Mouse (Mus musculus) adrenal gland, postnatal 25 days (tissue): ENCODE data around the gene Inpp1. TPM values are rescaled to one million over a fixed set of nuclear protein-coding genes. Genes with fewer than 3 reads are reported as not detected.
"Not testable (repeated sequence)": the region's sequence is repeated elsewhere in the genome, so short reads cannot be mapped to it uniquely, and the experiment has no call there.

Experiments used
- DNase-seq: peaks from one replicate; pipeline ENCODE4 v3.0.0; 2021; ENCODE audit warnings: mixed read lengths
- long read RNA-seq: library from polyadenylated mRNA; stranded (forward); transcript quantifications from one replicate; pipeline ENCODE4 v2.0.0, GENCODE M21; 2021
- total RNA-seq: library from RNA; stranded (reverse); gene quantifications from 2 replicates; pipeline ENCODE4 v1.2.3, GENCODE M21; 2021

Gene Inpp1
- total RNA-seq = 17.8 and 19.6 TPM in 2 replicates
- long read RNA-seq, full-length matches to known transcripts = 13 of 19 reads
- long read RNA-seq, partial matches to known transcripts = 2 of 19 reads
- long read RNA-seq, other reads (novel, unspliced or antisense) = 4 of 19 reads

DNA sequence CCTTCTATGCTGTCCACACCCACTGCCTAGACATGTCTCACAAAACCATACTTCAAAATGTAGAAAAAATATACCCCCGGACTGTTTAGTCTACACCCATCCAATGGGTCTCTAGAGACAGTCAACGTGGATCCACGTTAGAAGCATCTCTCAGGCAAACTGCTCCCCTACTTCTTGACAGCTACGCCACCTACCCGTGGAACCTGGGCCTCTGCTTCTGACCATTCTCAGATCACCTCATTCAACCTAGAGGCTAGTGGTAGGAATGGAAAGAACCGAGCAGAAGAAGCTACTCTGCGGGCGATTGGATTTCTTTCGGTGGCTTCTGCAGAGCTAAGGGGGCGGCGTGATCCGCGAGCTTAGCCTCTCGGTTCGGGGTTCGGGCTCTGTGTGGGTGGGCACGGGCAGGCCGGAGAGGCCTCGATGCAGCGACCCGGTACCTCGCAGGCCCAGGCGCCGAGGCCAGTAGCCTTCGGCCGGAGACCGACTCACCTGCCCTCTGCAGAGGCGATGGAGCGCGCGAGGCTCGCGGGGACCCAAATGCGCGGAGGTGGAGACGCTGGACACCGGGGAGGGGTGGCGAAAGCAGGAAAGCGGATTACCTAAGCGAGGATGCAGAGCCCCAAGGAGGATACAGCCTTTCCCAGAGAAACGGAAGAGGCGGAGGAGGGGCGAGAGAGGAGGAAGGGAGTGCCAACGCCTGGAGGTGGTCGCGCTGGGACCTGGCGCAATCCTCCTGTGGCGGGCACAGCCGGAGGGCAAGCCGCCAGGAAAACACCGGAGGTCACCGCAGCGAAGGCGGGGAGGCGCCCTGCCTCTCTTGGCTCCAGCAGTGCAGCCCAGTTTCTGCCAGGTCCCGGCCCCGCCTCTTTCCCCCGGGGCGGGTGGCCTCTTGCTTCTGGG lies at the start of gene Inpp1:
Inpp1 (minus strand) TSS at position 779 of the 903 bp plus-strand sequence.
- peak; percentile 88 for DNase-seq

DNA sequence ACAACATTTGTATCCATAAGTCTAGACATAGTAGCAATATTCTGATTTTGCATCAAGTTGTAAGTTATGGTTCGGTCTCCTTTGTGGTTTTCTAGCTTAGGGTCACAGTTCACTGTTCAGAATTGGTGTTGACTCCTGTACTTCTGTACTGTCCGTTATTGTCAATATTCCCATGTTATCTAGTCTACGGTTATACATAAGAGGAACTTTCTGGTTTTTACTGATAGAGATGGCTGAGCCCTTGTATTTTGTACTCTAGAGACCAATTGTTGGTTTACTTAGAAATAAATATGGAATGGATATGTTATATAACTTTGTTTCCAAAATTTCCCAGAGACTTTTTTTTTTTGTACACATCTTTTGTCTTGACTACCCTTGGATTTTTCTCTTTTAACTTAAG lies 48.5 kb upstream of the Inpp1 start:
- no peak for DNase-seq

DNA sequence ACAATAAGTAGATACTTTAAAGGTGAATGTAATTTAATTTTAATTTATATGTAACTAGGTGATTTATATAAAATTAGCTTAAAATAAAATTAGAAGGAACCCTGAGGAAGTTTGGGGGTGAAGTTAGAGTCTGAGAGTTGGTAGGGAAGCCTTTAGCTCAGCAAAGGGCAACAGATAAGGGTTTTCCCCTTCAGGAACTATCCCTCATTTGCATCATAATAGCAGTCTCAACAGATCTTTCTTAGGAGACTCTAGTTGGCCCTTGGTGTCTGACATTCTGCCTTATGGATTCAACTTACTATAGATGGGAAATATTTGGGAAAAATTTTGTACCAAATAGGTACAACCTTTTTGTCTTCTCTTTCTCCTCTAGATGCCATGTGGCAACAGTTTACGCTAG lies 46.7 kb upstream of the Inpp1 start:
- no peak for DNase-seq

DNA sequence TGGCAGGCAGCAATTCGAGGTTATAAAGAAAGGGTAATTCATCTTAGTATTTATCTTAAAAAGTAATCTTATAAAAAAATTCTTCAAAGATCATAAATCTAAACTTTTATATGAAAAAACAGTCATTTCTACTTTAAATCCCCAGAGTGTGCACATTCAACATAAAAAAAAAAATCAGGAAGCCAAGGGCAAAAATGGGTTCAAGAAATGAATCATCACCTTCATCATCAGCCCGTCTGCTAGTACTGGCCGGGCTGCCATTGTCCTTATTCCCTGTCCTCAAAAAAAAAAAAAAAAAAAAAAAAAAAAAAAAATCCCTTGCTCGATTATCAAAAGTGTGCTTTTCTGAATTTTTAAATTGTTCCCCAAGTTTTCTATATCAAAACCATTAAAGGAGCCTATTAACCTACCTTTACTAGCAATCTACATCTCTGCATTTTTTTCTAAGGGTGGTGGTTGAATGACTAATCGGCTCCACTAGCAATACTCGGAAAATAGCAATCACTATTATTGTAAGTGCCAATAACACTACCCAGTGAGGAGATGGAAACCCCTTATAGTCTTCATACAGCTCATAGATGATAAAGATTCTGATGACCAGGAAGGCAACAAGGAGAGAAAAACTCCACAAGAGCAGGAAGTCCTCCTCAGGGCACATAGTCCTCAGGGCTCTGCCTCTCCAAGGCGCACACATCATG lies 38.6 kb upstream of the Inpp1 start:
- DNase-seq = no peak

DNA sequence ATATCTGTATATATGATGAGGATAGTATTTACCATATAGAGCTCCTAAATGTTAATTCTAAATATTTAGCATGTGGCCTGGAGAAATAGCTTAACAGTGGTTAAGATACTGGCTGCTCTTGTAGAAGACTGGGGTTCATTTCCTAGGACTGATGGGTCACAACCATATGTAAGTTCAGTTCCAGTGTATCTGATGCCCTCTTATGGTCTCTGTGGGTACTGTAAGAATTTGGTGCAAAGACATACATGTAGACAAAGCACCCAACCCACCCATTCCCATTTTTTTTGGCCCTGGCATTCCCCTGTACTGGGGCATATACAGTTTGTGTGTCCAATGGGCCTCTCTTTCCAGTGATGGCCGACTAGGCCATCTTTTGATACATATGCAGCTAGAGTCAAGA lies 36.5 kb upstream of the Inpp1 start:
- not testable (repeated sequence) for DNase-seq

DNA sequence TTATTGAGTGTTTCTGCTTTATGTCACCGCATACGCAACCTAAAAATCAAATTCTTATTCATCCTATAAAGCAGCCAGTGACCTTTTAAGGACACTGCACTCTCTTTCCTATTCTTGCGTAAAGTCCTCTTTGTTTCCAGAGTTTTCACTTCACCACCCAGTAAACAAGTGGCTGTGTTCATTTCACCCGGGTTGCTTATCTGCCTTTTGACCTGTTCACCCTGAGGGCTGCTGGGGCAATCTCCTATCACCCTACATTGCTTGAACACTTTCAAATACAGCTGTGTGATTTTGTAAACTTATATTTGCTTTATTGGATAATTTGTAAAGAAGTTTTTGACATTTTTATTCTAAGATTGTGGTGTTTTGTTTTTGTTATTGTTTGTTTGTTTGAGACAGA lies 31.9 kb upstream of the Inpp1 start:
- no peak for DNase-seq

DNA sequence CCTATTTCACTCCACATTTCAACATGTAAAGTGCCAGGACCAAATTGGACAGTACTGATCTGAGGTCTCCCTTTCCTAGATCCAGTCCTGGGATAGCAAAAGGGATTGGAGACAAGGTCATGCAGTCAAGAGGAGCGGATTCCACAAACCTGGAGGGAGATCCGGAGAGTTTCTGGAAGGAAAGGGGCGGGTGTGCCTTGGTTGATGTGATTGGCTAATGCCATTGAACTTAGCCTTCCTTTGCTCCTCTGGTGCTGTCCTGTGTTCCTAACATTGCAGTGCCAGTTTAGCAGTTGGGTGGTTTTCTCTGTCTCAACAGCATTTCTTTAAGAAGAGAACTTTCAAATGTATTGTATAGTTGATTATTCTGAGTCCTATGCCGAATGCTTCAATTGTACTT lies 29.1 kb upstream of the Inpp1 start:
- DNase-seq = no peak

DNA sequence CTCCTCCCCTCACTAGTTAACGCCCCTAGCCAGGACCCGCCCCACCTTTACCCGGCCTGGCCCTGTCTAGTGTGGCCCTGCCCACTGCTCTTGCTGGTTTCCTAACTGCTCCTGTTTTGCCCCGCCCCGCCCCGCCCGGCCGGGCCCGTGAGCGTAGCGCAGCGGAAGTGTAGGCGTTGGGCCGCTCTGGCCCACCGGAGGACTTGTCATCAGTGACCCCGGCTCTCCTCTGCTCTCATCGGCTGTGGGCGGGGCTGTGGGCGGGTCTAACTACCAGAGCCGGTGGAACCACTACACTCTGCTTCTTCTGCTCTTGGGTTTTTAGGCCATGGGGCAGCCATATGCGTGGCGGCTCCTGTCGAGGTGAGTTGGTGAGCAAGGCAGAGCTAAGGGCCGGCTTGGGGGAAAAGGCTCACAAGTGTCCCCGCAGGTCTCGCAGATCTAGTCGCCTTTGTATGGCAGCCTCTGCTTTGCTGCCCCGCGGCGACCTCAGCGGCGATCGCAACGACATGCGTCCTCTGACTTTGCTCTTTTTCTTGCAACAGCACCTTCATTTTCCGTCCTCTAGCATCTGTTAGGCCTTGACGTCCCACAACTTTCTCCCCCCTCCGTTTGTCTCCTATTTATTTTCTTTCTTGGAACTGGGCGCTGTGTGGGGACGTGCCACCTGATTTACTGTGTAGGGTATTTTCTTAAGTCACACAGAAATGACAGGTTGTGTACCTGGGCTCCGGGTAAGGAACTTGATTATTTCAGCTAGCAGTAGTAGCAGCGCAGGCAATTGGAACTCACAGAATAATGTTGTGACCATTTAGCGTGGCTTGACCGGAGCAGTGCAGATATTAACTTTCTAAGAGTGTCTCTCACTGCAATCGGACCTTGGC lies 27.5 kb upstream of the Inpp1 start, which contains the start of gene Hibch:
Hibch (plus strand) TSS at position 148 of the 884 bp plus-strand sequence.
- DNase-seq = peak; percentile 98

DNA sequence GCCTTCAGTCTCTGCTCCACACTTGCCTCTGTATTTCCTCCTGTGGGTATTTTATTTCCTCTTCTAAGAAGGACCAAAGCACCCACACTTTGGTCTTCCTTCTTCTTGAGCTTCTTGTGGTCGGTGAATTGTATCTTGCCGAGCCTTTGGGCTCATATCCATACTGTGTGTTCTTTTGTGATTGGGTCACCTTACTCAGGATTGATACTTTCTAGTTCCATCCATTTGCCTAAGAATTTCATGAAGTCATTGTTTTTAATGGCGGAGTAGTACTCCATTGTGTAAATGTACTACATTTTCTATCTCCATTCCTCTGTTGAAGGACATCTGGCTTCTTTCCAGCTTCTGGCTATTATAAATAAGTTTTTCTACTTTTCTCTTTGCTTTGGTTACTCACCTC lies 26.9 kb upstream of the Inpp1 start:
- DNase-seq = no peak

DNA sequence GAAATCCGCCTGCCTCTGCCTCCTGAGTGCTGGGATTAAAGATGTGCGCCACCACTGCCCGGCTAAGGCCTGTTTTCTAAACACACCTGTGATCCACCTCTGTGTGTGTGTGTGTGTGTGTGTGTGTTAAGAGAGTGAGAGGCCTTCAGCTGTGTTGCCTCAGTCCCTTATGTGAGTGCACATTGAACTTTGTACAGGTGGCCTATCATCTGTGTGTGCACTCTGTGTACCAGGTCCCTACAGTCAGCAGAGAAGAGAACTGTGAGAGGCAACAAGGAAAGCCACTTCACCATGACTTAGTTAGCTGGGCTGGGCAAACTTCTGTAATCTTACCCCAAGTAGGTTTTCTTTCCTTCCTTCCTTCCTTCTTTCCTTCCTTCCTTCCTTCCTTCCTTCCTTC lies 21.6 kb upstream of the Inpp1 start:
- no peak for DNase-seq

DNA sequence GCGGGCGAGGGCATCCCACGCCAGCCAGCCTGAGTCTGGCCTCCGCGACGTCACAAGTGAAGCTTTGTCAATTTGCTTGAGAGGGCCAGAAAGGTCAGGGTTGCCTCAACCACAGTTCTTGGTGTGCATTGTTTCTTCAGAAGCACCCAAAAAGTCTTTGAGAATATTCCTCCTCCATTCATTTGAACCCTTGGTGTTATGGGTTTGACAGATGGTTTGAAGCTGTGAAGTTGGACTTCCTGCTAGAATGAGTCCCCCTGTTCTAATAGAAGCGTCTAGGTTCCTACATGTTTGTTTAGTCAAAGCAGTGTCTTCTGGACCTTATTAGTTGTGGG lies 292 bp upstream of the Inpp1 start:
- DNase-seq = no peak

DNA sequence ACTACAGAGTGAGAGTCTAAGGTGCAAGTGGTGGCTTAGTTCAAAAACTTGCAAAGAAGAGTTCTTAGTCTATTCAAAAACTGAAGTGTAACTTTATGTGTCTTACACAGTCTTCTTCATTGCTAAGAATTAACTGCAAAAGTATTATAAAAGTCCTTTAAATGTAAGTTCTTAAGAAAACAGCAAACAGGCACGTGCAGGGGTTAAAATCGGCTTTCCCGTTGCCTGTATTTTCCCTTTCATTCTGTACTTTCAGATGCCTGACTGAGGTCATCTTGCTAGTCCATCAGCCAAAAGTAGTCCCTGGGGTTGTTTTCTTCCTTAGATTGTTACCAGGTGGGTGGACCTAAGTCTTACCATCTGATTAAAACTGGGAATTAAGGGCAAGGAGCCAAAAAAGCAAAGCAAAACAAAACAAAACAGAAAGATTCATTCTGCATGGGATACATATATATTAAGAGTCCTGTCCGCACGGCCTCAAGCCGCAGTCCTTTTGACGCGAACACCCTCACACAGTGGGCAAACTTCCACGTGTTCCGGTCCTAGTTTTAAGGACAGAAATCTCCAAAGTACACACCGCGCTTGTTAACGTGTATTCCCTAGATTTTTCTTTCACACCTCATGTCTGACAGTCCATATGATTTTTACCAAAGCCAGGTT lies 1.1 kb downstream of the Inpp1 start:
- no peak for DNase-seq

DNA sequence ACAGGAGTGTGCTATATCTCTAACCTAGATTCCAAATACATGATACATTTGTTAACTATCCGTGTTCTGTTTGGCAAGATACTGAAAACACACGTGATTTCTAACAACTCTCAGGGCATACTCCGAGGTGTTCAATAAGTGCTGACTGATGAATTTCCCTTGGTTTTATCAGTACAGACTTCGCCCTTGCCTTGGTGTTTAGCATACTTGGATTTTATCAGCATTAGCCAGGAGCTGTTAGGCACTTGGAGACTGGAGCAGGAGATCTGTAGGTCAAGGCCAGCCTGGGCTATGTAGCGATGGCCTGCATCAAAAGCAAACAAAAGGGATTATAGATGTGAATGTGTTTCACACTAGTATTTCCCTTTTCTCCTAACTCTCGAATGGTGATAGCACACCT lies 9.0 kb downstream of the Inpp1 start:
- no peak for DNase-seq

DNA sequence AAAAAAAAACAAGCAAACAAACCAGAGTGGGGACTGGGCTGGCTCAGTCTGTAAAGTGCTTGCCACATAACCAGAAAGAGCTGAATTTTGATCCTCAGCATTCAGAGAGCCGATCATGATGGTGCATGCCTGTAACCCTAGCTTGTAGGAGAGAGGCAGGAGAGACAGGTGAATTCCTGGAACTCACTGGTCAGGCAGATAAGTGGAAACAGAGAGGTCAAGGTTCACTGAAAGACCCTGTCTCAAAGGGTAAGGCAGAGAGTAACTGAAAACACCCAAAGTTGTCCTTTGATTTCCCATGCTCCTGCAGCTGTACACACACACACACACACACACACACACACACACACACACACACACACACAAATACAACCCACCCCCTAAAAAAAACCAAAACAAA lies 12.4 kb downstream of the Inpp1 start:
- DNase-seq = no peak

DNA sequence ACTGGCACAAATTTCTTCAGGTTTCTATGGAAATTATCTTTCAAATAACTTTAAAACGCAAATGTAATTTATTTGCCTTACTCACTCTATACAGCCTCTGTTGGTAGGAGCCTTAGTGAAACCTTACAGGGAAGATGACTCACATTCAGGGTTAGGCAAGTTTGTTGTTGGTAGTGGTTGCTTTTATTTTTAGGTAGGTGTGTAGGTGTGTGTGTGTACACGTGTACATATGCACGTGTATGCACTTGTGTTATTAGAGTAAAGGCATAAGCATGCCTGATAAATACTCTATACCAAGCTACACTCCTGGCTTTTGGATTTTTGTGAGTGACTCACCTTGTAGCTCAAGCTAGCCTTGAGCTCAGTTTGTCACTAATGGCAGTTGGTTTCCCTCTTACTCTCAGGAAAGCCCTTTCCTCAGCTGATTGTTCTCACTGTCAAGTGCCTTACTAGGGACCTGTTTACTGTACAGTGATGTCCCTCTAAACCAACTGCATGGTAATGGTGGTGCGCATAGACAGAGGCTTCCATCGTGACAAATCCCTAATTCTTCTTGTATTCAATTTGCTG lies 15.0 kb downstream of the Inpp1 start:
- DNase-seq = no peak

DNA sequence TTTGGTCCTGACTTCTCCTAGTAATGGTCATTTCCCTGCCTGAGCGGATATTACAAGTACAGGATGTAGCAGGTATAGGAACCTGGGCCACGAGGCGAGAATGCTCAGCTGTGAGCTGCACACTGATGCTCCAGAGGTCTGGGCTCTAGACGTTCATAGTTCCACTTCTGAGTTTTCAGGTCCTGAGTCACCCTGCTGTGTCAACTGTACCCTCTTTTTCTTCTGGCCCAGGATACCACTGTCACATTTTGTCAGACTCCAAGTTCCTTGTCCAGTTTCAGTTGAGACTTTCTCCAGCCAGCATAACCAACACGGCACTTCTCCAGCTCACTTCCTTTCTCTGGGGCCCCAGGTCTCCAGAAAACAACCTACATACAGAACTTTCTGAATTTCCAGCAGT lies 15.8 kb downstream of the Inpp1 start:
- no peak for DNase-seq

DNA sequence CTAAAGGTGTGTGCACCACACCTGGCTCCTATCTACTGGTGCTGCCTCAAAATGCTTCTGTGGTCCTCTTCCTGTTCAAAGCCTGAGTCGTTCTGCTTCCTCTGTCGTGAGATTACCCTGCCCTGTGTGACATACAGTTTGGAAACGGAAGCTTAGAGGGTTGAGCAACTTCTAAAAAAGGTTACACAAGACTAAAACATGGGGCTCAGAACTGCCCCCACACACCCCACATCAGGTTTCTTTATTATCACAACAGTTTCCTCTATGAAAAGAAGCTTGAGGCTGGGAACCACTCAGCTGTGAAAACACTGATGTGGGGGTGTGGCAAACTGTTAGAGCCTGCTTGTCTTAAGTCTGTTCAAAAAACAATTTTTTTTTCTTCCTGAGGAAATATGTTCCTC lies 17.1 kb downstream of the Inpp1 start:
- no peak for DNase-seq

DNA sequence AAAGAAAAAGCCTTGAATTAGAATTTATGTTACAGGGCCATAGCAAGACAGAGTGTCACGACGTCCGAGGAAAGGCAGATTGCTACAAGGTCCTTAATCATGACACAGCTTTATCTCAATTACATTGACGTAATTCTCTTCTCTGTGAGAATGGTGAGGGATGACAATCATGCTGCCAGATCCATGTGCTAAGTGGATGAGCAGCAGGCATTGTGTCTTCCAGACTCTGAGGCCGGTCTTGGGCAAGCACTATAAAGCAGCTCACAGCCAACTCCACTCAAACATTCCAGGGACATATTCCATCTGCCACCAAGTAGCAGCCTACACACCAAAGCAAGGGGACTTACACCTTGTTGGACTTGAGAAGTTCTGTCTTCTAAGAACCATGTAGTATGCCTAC lies 17.7 kb downstream of the Inpp1 start:
- DNase-seq = no peak

DNA sequence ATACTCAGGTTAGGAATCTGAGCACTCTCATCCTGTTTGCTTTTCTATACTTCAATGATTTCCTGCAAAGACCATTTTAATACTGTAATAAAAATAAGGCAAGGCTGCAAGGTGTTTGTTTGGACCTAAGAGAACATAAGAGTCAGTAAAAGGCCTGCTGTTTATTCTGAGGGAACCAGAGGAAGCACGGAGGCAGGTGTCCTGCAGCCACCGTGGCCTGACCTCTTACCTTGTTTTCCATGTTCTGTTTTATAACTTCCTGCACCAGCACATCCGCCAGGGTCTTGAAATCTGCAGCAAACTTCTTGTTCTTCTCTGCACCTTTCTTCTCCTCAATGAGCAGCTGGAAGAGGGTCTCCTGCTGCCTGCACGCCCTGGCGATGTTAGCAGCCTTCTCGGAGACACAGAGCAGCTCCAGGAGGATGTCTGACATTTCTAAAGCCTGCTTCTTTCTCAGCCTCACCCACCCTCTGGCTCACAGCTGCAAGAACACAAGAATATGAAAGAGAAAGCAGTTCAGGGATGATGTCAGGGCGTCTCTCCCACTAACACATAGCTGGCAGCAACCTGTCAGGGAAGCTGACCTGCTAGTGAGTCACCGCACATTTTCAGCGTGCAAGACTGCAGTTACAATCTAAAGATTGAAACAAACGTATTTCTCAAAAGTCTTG lies 18.3 kb downstream of the Inpp1 start:
- DNase-seq = no peak

DNA sequence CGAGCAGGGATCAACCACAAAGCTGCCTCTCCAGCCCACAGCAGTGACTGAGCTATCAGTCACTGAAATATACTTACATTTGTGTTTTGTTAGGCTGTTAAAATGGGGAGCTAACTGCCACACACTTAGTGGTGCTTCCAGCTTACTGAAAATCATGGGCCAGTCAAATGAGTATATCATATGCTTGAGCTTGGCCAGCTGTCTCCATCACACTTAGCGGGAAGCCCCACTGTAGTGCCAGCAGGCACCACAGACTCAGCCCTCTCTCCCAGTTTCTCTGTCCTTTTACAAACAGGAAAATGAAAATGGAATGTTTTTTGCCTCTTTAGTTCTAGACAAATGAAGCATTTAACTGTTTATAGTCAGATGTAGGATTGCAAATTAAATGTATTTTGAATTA lies 21.6 kb downstream of the Inpp1 start:
- DNase-seq = no peak

DNA sequence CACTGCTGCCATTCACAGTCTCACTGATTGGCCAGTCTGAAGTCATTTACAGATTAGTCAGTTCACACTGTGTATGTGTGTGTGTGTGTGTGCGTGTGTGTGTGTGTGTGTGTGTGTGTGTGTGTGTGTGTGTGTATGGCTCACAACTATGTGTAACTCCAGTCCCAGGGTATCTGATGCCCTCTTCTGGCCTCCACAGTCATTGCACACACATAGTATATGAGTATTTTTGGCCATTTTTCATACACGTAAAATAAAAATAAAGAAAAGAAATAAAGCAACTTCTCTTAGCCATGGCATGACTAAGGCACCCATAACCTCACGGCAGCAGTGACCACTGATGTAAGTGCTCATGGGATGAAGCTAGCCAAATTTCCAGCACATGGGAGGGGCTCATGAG lies 23.8 kb downstream of the Inpp1 start:
- DNase-seq = no peak
